Mouse (Mus musculus) frontal cortex, postnatal 14 days (tissue): ENCODE measurements around the gene Als2cl.

Source experiments
- DNase-seq, 2 experiments: peaks; one replicate each; pipeline ENCODE4 v3.0.0; 2022; ENCODE audit warnings: low spot score in 2 of 2

Als2cl gene

GRCm38 (mm10) chr9:110879191-110879920 is at the start of gene Als2cl:
Gene Als2cl (plus strand): TSS chr9:110879870.
- peak; percentile 17 to 43 for DNase-seq

GRCm38 (mm10) chr9:110833021-110833420 is 46.6 kb upstream of the Als2cl start:
- no peak for DNase-seq

GRCm38 (mm10) chr9:110834411-110834810 is 45.3 kb upstream of the Als2cl start, which contains the start of gene Prss45:
Gene Prss45 (plus strand): TSS chr9:110834588.
- DNase-seq, result no peak

- no peak for DNase-seq
Measured at GRCm38 (mm10) chr9:110834961-110835360, 44.7 kb upstream of the Als2cl start.

- peak in 1 of 2 experiments; percentile 19 for DNase-seq
Measured at GRCm38 (mm10) chr9:110836112-110836511, 43.6 kb upstream of the Als2cl start.

- DNase-seq, result no peak
Measured at GRCm38 (mm10) chr9:110840905-110841304, 38.8 kb upstream of the Als2cl start.

GRCm38 (mm10) chr9:110841438-110841837 is 38.2 kb upstream of the Als2cl start:
- no peak for DNase-seq

- no peak for DNase-seq
Measured at GRCm38 (mm10) chr9:110844206-110844605, 35.5 kb upstream of the Als2cl start, which contains the start of gene Prss46. Gene Prss46 (plus strand): TSS chr9:110844506.

GRCm38 (mm10) chr9:110849162-110849561 is 30.5 kb upstream of the Als2cl start:
- no peak for DNase-seq

GRCm38 (mm10) chr9:110855903-110856302 is 23.8 kb upstream of the Als2cl start:
- DNase-seq, result no peak

- DNase-seq, result no peak
Measured at GRCm38 (mm10) chr9:110856920-110857319, 22.8 kb upstream of the Als2cl start.

GRCm38 (mm10) chr9:110857781-110858472 is 21.7 kb upstream of the Als2cl start, which contains the start of gene Prss50:
Gene Prss50 (plus strand): TSS chr9:110857967.
- no peak for DNase-seq

GRCm38 (mm10) chr9:110858523-110858922 is 21.1 kb upstream of the Als2cl start:
- no peak for DNase-seq

GRCm38 (mm10) chr9:110858967-110859596 is 20.6 kb upstream of the Als2cl start:
- no peak for DNase-seq

- peak in 1 of 2 experiments; percentile 57 for DNase-seq
Measured at GRCm38 (mm10) chr9:110871030-110871429, 8.6 kb upstream of the Als2cl start.

GRCm38 (mm10) chr9:110873681-110874659 is 5.7 kb upstream of the Als2cl start:
- peak; percentile 34 to 54 for DNase-seq

GRCm38 (mm10) chr9:110874660-110875191 is 4.9 kb upstream of the Als2cl start:
- no peak for DNase-seq

GRCm38 (mm10) chr9:110875288-110875695 is 4.4 kb upstream of the Als2cl start:
- no peak for DNase-seq

GRCm38 (mm10) chr9:110877353-110877752 is 2.3 kb upstream of the Als2cl start:
- no peak for DNase-seq

- DNase-seq, result peak in 1 of 2 experiments; percentile 22
Measured at GRCm38 (mm10) chr9:110877888-110878287, 1.8 kb upstream of the Als2cl start.
